Mouse (Mus musculus) ES-CJ7 (cell line): ENCODE measurements at regions not wholly inside any gene's neighbourhood (a gene's known extent, or its start where the extent isn't known, plus 50 kb on each side); places are given as distances from the start of the nearest gene placed in this dataset.

Experiments used
- DNase-seq: peaks from one replicate; pipeline ENCODE4 v3.0.0; 2011; ENCODE audit warnings: low read depth, low spot score

GRCm38 (mm10) chr10:53482919-53483318, 103.2 kb upstream of the Cep85l start:
- no peak for DNase-seq

GRCm38 (mm10) chr10:53470200-53470599, 90.5 kb upstream of the Cep85l start:
- DNase-seq, result no peak

DNA sequence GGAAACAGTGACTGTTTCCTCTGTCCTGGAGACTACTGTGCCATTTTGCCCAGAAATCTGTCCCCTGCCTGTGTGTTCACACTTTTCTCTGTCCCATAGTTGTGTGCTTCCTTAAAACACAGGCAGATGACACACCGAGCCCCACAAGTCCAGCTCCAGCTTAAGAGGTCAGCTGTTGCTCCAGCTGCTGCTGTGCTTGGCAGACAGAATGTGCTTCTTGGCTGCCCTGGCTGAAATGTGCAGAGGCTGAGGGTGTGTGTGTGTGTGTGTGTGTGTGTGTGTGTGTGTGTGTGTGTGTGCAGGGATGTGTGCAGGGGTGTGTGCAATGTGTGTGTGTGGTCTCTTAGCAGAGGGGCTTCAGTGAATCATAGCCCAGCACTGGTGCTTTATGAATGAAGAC, 89.9 kb upstream of the Cep85l start:
- DNase-seq, result no peak

DNA sequence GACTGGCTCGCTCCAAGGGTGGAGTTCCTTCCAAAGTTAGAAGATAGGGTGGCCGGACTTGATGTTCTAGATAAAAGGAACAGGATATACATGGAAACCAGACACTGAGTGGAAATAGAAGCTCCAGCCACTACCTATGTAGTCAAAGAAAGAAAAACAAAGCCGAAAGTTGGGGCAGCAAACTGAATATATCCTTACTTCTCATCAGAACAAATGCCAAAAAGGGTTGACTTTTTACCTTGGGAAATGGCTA, 88.5 kb upstream of the Cep85l start:
- no peak for DNase-seq

GRCm38 (mm10) chr10:53467472-53468292, 87.9 kb upstream of the Cep85l start:
- DNase-seq, result no peak

DNA sequence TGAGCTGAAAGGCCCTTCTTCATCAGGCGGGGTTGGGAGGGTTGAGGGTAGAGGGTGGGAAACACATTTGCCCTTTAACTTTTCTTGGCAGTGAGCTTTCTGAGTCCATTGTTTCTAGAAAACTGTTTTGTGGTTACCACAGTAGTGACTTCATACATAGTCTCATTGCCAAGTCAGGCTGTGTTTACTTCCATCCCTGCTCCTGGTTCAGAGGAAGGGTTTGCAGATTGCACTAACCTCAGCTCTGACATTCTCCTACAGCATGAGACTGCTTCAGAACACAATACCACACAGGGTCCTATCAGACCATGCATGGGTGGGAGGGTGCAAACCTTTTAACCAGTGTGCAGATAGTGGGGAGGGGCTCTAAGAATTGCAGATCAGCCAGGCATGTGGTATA, 87.1 kb upstream of the Cep85l start:
- DNase-seq, result no peak

- DNase-seq, result no peak
These were observed 86.5 kb upstream of the Cep85l start for GRCm38 (mm10) chr10:53466261-53466660.

- no peak for DNase-seq
These were observed 84.8 kb upstream of the Cep85l start for GRCm38 (mm10) chr10:53464581-53464980.

DNA sequence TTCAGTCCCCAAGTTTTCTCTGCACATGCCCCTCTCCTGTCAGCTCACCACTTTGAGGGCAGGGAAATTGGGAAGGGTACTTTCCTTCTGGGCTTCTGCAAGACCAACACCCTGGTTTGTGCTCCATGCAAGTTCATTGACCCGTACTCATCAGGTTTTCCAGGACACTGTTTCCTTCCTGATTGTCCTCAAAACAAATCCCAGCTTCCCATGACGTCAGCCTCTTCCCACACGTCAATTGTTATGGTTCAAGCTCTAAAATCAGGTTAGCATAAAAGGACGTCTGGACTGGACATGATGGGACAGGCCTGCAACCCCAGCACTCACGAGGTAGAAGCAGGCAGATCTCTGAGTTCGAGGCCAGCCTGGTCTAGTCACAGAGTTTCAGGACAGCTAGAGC, 84.3 kb upstream of the Cep85l start:
- DNase-seq, result no peak

- DNase-seq, result no peak
These were observed 83.7 kb upstream of the Cep85l start for GRCm38 (mm10) chr10:53463471-53463870.

GRCm38 (mm10) chr10:53462449-53463308, 82.9 kb upstream of the Cep85l start:
- DNase-seq, result peak; percentile 5

- peak; percentile 35 for DNase-seq
These were observed 81.5 kb upstream of the Cep85l start for GRCm38 (mm10) chr10:53461070-53461781.

GRCm38 (mm10) chr10:53459706-53460105, 80.0 kb upstream of the Cep85l start:
- peak; percentile 7 for DNase-seq

DNA sequence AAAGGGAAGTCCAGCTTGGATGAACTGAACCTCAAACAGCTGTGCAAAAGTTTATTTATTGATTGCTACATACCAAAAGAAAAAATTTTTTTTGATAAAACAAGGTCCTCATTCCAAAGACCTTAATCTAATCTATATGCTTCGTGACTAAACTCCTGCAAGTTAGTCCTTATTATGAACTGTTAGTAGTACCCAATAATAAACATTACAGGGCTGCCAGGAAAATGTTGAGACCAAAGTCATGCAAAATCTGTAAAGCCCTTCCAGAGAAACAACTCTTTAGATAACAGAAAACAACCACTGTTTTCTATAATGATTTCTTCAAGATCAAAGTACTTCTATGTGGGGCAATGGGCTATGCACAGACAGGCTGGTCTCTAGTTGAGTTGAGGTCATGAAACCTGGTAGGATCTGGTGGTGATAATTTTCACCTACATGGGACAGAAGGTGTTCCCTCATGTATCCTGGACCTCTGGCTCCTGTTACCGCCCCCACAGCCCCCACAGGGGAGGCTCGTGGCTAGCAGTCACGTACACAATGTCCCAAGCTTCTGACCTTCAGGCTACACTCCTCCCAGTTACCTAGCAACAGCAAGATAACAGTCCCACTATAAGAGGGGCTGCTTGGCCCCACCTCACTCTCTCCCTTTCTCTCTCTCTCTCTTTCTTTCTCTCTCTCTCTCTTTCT, 76.4 kb upstream of the Cep85l start:
- no peak for DNase-seq

GRCm38 (mm10) chr10:53444789-53445188, 65.0 kb upstream of the Cep85l start:
- DNase-seq, result no peak

DNA sequence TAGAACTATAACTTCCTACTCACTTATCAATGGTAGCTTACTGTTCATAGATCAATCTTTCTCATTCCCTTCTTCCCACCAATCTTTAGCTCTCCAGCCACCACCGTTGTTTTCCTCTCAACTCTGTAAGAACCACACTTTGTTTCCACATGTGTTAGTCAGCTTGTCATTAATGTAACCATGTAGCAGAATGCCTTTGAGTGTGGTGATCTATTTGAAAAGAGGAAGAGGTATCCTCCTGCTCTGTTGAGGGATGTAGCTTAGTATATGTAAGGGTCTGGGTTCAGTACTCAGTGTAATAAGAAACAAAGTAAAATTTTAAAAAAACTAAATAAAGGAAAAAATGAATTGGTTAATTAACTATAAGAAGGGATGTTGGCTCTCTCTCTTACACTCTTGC, 63.7 kb upstream of the Cep85l start:
- no peak for DNase-seq

GRCm38 (mm10) chr10:53442912-53443311, 63.2 kb upstream of the Cep85l start:
- no peak for DNase-seq

DNA sequence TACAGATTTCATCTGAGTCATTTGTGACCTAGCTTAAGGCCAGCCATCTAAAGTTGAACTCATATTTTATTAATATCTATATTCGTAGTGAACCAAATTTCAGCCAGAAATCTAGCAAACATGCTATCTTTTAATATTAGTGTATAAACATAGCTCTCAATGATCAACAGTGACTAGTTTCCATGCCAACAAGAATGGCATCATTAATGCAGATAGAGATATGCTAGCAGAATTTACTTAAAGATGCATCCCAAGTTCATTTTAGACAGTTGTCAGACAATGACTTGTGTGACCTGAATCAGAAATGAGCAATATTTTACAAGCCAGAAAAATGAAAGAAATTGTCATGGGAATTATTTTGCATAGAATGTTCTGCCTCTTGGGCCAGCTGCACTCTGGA, 60.5 kb upstream of the Cep85l start:
- DNase-seq, result no peak

DNA sequence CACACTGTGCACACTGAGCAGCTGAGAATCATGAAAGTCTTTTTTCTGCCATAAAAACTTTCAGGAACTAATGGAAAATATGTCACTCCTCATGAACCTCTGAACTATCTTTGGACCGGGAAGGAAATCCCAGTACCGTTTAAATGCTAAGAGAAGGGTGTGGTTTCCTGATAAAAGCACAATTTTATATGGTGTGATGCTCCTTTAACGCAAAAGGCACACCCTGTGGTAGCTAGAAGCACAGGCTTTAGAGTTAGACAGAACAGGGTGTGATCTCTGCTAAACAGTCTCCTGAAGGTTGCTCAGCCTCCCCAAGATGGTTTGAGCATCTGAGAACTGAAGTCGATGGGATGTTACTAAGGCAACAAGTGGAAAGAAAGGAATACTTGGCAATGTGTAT, 58.6 kb upstream of the Cep85l start:
- no peak for DNase-seq

DNA sequence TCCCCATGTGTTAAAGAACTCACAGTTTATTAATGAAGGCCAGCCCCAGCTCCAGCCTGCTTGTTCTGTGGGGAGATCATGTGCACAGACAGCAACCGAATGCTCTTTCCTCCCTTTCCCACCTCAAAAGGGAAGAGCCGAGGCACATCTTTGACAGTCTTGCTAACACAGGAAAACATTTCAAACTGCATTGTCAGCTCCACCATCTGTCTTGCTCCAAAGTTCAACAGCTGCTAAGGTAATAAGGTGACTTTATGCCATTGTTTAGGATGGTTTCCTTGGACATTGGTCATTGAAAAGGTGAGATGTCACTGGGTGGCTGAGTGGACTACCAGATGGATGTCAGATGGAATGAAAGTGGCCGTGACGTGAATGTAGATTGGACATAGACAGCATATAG, 58.0 kb upstream of the Cep85l start:
- DNase-seq, result no peak

DNA sequence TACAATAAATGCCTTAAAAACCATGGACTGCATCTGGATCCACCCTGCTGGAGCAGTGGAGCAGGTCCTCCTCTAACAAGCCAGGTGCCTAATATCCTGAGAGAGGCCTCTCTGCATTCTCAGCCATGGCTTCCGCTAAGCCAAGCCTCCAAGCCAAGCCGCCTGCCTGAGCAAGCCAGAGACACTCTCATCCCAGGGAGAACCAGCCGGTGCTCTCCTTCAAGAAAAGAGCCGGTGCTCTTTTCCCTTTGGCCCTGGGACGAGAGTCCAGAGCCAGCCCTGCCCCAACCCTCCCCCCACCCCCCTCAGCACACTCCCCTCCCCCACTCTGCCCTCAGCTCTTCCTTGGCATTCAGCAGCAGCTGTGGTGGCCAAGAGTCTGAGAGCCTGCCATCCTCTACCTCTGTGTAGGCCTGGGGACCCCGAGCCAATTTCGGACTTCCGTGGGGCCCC, 56.3 kb upstream of the Cep85l start:
- DNase-seq, result no peak
